Mouse (Mus musculus): Measurements from ENCODE around the gene 6030408B16Rik.

Gene 6030408B16Rik

GRCm38 (mm10) chr15:101267053-101268032 is 25.7 kb upstream of the 6030408B16Rik start:
- peak; percentile 51 for DNase-seq

- no peak for DNase-seq
These were observed 22.8 kb upstream of the 6030408B16Rik start for GRCm38 (mm10) chr15:101270101-101270820.

- DNase-seq = no peak
These were observed 21.9 kb upstream of the 6030408B16Rik start for GRCm38 (mm10) chr15:101271107-101271506.

GRCm38 (mm10) chr15:101271513-101271912 is 21.5 kb upstream of the 6030408B16Rik start:
- DNase-seq = no peak

GRCm38 (mm10) chr15:101274380-101274779 is 18.6 kb upstream of the 6030408B16Rik start:
- DNase-seq = no peak

GRCm38 (mm10) chr15:101277351-101277899 is 15.6 kb upstream of the 6030408B16Rik start:
- DNase-seq = peak; percentile 31

- no peak for DNase-seq
These were observed 14.4 kb upstream of the 6030408B16Rik start for GRCm38 (mm10) chr15:101278589-101278988.

- no peak for DNase-seq
These were observed 13.5 kb upstream of the 6030408B16Rik start for GRCm38 (mm10) chr15:101279430-101279999.

- DNase-seq = no peak
These were observed 10.5 kb upstream of the 6030408B16Rik start for GRCm38 (mm10) chr15:101282471-101282870.

GRCm38 (mm10) chr15:101283183-101283910 is 9.7 kb upstream of the 6030408B16Rik start:
- peak; percentile 90 for DNase-seq

GRCm38 (mm10) chr15:101283911-101284750 is 8.9 kb upstream of the 6030408B16Rik start, which contains the start of gene Atg101:
TSS of gene Atg101 (plus strand) at chr15:101284272.
- peak; percentile 94 for DNase-seq

- DNase-seq = no peak
These were observed 6.8 kb upstream of the 6030408B16Rik start for GRCm38 (mm10) chr15:101286129-101286770.

GRCm38 (mm10) chr15:101287361-101287760 is 5.7 kb upstream of the 6030408B16Rik start:
- DNase-seq = no peak

- DNase-seq = no peak
These were observed 2.7 kb upstream of the 6030408B16Rik start for GRCm38 (mm10) chr15:101290354-101290753.

GRCm38 (mm10) chr15:101292012-101292411 is 1.0 kb upstream of the 6030408B16Rik start:
- no peak for DNase-seq

GRCm38 (mm10) chr15:101294028-101294894 is 1.2 kb downstream of the 6030408B16Rik start:
- DNase-seq = no peak

GRCm38 (mm10) chr15:101295106-101295505 is 2.1 kb downstream of the 6030408B16Rik start:
- no peak for DNase-seq

GRCm38 (mm10) chr15:101295616-101296015 is 2.6 kb downstream of the 6030408B16Rik start:
- no peak for DNase-seq

GRCm38 (mm10) chr15:101296091-101296490 is 3.1 kb downstream of the 6030408B16Rik start:
- no peak for DNase-seq

GRCm38 (mm10) chr15:101297988-101298387 is 5.0 kb downstream of the 6030408B16Rik start:
- no peak for DNase-seq
